Mouse (Mus musculus): Measurements from ENCODE around the gene Fam193b. TPM values are rescaled to one million over a fixed set of nuclear protein-coding genes. Genes with fewer than 3 reads are reported as not detected.

Fam193b gene
- 17.1 and 22.6 TPM in 2 replicates for polyA plus RNA-seq (2015; fragmentation: Nextera tagmentation; extraction: Ambion mirVana)

- no peaks in the 10 kb centered on the region for H3K9me3 ChIP-seq (replicated peaks)
- 3% methylated on average over 35 of the region's 47 CpGs for WGBS
- peak within 1 kb of the TSS; percentile 83 for H3K4me2 ChIP-seq
- no peaks in the 10 kb centered on the region for H3K27me3 ChIP-seq
- H3K4me3 ChIP-seq, result peak within 1 kb of the TSS; percentile 93
- H3K9ac ChIP-seq, result peak within 1 kb of the TSS; percentile 96
- ATAC-seq (replicated peaks; ENCODE audit: insufficient number of reproducible peaks, insufficient read depth, low FRiP score, low read depth), result peak; percentile 93
- peak within 1 kb of the TSS; percentile 84 for H3K27ac ChIP-seq
- 0 out of 2 replicates have a peak, but pooled peaks cover 5% of the 10 kb centered on the region for H3K36me3 ChIP-seq
- H3K4me1 ChIP-seq (replicated peaks), result peaks cover 16% of the 10 kb centered on the region
Measured at GRCm38 (mm10) chr13:55571027-55571751, at the start of gene Fam193b. Gene Fam193b, minus strand, starts transcription at chr13:55571120.

GRCm38 (mm10) chr13:55620275-55620674, 49.4 kb upstream of the Fam193b start:
- 74% methylated on average over 2 of the region's 2 CpGs for WGBS

DNA sequence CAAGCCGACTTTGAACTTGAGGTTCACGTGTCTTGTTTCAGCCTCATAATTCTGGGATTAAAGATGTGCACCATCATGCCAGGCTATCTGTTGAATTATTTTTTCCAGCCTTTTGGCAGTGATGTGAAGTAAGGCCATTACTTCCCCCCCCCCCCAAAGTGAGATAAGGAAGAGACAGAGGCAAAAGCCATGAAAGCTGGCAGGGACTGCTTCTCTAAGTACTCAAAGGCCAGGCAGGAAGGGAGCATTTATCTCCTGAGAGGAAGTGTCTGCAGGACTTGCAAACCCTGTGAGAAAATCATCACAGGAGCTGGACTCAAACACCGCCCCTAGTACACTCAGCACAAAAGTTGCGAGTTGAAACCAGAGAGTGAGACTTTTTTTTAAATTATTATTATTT, 48.4 kb upstream of the Fam193b start:
- Histone ChIP-seq H3K9me3 (replicated peaks) (no peaks in the 10 kb centered on the region; the same call in 1 of the 2 replicates), H3K4me3 (no peak overlapping the region), H3K4me2 (no peak overlapping the region), H3K4me1 (replicated peaks) (peaks cover 13% of the 10 kb centered on the region), H3K9ac (no peak overlapping the region), H3K27me3 (no peaks in the 10 kb centered on the region), H3K36me3 (no peaks in the 10 kb centered on the region), H3K27ac (no peak overlapping the region)
- 78% methylated on average over 4 of the region's 4 CpGs for WGBS
- no peak for ATAC-seq (replicated peaks; ENCODE audit: insufficient number of reproducible peaks, insufficient read depth, low FRiP score, low read depth)

More at GRCm38 (mm10) chr13:55620275-55620674, 49.4 kb upstream of the Fam193b start:
- Histone ChIP-seq H3K4me3 (no peak overlapping the region), H3K27me3 (no peaks in the 10 kb centered on the region), H3K4me1 (replicated peaks) (peaks cover 20% of the 10 kb centered on the region), H3K9me3 (replicated peaks) (no peaks in the 10 kb centered on the region; the same call in 1 of the 2 replicates), H3K27ac (no peak overlapping the region), H3K9ac (no peak overlapping the region), H3K36me3 (0 out of 2 replicates have a peak, but pooled peaks cover 5% of the 10 kb centered on the region), H3K4me2 (no peak overlapping the region)
- no peak for ATAC-seq (replicated peaks; ENCODE audit: insufficient number of reproducible peaks, insufficient read depth, low FRiP score, low read depth)

DNA sequence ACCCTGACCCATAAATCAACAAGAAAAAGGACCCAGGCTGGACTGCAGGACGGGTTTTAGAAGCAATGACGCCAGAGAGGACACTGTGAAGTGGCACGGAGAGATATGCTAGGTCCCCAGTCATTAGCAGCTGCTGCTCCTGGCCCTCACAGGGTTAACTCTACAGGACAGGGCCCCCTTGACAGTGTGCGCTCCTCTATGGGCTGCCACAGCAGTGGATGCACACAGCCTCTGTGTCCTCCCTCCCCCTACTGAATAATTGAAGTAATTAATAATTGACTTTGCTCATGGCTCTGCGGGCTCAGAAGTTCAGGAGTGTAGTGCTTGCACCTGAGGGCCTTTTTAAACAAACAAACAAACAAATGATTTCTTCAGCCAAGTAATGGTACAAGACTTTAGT, 42.6 kb upstream of the Fam193b start:
- Histone ChIP-seq H3K9me3 (replicated peaks) (no peaks in the 10 kb centered on the region; the same call in 1 of the 2 replicates), H3K4me1 (replicated peaks) (no peaks in the 10 kb centered on the region), H3K4me2 (no peak overlapping the region), H3K27ac (no peak overlapping the region), H3K4me3 (no peak overlapping the region), H3K9ac (no peak overlapping the region), H3K27me3 (no peaks in the 10 kb centered on the region), H3K36me3 (peaks cover 10% of the 10 kb centered on the region; the same call in 1 of the 2 replicates)
- no peak for ATAC-seq (replicated peaks; ENCODE audit: insufficient number of reproducible peaks, insufficient read depth, low FRiP score, low read depth)
- 46% methylated on average over 5 of the region's 5 CpGs for WGBS

GRCm38 (mm10) chr13:55611996-55612395, 41.1 kb upstream of the Fam193b start:
- no peak for ATAC-seq (replicated peaks; ENCODE audit: insufficient number of reproducible peaks, insufficient read depth, low FRiP score, low read depth)
- WGBS, result 89% methylated on average over 7 of the region's 7 CpGs
- Histone ChIP-seq H3K9me3 (replicated peaks) (no peaks in the 10 kb centered on the region; the same call in 1 of the 2 replicates), H3K9ac (no peak overlapping the region), H3K4me1 (replicated peaks) (no peaks in the 10 kb centered on the region), H3K4me3 (no peak overlapping the region), H3K4me2 (no peak overlapping the region), H3K27ac (no peak overlapping the region), H3K36me3 (peaks cover 17% of the 10 kb centered on the region; the same call in 1 of the 2 replicates), H3K27me3 (no peaks in the 10 kb centered on the region)

DNA sequence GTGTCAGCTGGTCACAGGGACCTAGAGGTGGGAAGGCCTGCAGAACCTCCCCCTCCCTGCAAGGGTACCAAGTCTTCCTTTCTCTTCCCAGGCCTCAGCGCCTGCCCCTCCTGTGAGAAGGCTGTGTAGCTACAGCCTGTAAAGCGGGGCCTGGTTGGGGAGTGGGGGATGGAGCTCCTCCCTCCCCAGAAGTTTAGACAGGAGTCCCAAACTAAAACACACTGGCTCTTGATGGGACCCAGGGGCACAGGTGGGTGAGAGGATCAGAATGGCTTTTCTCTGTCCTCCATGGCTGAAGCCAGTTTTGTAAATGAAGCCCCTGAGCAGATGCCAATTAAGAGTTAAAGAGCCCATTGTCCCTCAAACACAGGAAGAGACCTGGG, 36.7 kb upstream of the Fam193b start:
- no peaks in the 10 kb centered on the region for H3K4me1 ChIP-seq (replicated peaks)
- no peak overlapping the region for H3K4me3 ChIP-seq
- no peak overlapping the region for H3K4me2 ChIP-seq
- WGBS, result 81% methylated on average over 2 of the region's 2 CpGs
- no peaks in the 10 kb centered on the region for H3K27me3 ChIP-seq
- H3K9ac ChIP-seq, result no peak overlapping the region
- peaks cover 26% of the 10 kb centered on the region; the same call in 1 of the 2 replicates for H3K36me3 ChIP-seq
- H3K9me3 ChIP-seq (replicated peaks), result no peaks in the 10 kb centered on the region
- no peak for ATAC-seq (replicated peaks; ENCODE audit: insufficient number of reproducible peaks, insufficient read depth, low FRiP score, low read depth)
- no peak overlapping the region for H3K27ac ChIP-seq

- no peaks in the 10 kb centered on the region for H3K9me3 ChIP-seq (replicated peaks)
- H3K27me3 ChIP-seq, result no peaks in the 10 kb centered on the region
- no peak overlapping the region for H3K27ac ChIP-seq
- H3K4me2 ChIP-seq, result no peak overlapping the region
- 73% methylated on average over 10 of the region's 10 CpGs for WGBS
- no peak overlapping the region for H3K9ac ChIP-seq
- H3K4me3 ChIP-seq, result no peak overlapping the region
- ATAC-seq (replicated peaks; ENCODE audit: insufficient number of reproducible peaks, insufficient read depth, low FRiP score, low read depth), result no peak
- H3K36me3 ChIP-seq, result peaks cover 26% of the 10 kb centered on the region; the same call in 1 of the 2 replicates
- no peaks in the 10 kb centered on the region for H3K4me1 ChIP-seq (replicated peaks)
Measured at GRCm38 (mm10) chr13:55606899-55607623, 36.1 kb upstream of the Fam193b start.

DNA sequence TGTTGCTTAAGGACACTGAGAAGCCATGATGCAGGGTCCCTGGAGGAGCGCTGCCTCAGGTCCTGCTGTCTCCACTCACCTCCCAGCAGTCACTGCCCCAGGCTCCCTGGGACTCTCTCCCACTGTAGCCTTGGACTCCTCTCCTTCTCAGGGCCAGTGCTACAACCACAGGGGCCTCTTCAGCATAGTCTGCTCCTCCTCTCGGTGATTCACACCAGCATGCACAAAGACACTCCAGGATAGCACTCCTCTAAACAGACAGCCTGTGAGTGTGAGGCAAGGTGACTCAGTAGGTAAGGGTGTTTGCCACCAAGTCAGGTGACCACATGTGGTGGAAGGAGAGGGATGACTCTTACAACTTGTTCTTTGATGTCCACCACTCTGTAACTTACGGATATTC, 33.7 kb upstream of the Fam193b start:
- no peaks in the 10 kb centered on the region for H3K9me3 ChIP-seq (replicated peaks)
- no peak overlapping the region for H3K4me3 ChIP-seq
- no peak overlapping the region for H3K27ac ChIP-seq
- H3K9ac ChIP-seq, result no peak overlapping the region
- H3K4me1 ChIP-seq (replicated peaks), result peaks cover 9% of the 10 kb centered on the region
- H3K27me3 ChIP-seq, result no peaks in the 10 kb centered on the region
- WGBS, result 94% methylated on average over 3 of the region's 3 CpGs
- no peak overlapping the region for H3K4me2 ChIP-seq
- ATAC-seq (replicated peaks; ENCODE audit: insufficient number of reproducible peaks, insufficient read depth, low FRiP score, low read depth), result no peak
- peaks cover 22% of the 10 kb centered on the region; the same call in 1 of the 2 replicates for H3K36me3 ChIP-seq

GRCm38 (mm10) chr13:55601611-55602010, 30.7 kb upstream of the Fam193b start:
- 6% methylated on average over 3 of the region's 3 CpGs for WGBS
- H3K4me2 ChIP-seq, result peak overlapping the region; percentile 86; the same call in 1 of the 2 replicates
- H3K4me1 ChIP-seq (replicated peaks), result peaks cover 12% of the 10 kb centered on the region
- no peaks in the 10 kb centered on the region for H3K27me3 ChIP-seq
- ATAC-seq (replicated peaks; ENCODE audit: insufficient number of reproducible peaks, insufficient read depth, low FRiP score, low read depth), result no peak
- no peaks in the 10 kb centered on the region for H3K9me3 ChIP-seq (replicated peaks)
- peaks cover 20% of the 10 kb centered on the region for H3K36me3 ChIP-seq
- H3K27ac ChIP-seq, result no peak overlapping the region
- H3K4me3 ChIP-seq, result no peak overlapping the region
- no peak overlapping the region for H3K9ac ChIP-seq

- Histone ChIP-seq H3K4me1 (replicated peaks) (peaks cover 12% of the 10 kb centered on the region), H3K4me2 (peak overlapping the region; percentile 86), H3K9ac (peak overlapping the region; percentile 90; the same call in 1 of the 2 replicates), H3K27ac (no peak overlapping the region), H3K36me3 (peaks cover 29% of the 10 kb centered on the region), H3K4me3 (peak overlapping the region; percentile 92), H3K27me3 (no peaks in the 10 kb centered on the region), H3K9me3 (replicated peaks) (no peaks in the 10 kb centered on the region)
- no peak for ATAC-seq (replicated peaks; ENCODE audit: insufficient number of reproducible peaks, insufficient read depth, low FRiP score, low read depth)
- WGBS, result 20% methylated on average over 9 of the region's 9 CpGs
Measured at GRCm38 (mm10) chr13:55600657-55601056, 29.7 kb upstream of the Fam193b start.

Data from heart, embryonic 15.5 days (tissue).